Mouse (Mus musculus) lung, postnatal 0 days (tissue): ENCODE data around the gene Snn. TPM values are rescaled to one million over a fixed set of nuclear protein-coding genes. Genes with fewer than 3 reads are reported as not detected.

Experiments
- ATAC-seq: fragments of 200-750 bp; cut with Nextera tagmentation; 2 replicates; pipeline ENCODE4 v1.8.0; 2017; ENCODE audit warnings: moderate library complexity
- DNase-seq: peaks from one replicate; pipeline ENCODE4 v3.0.0-alpha.2; 2016; ENCODE audit warnings: low spot score
- H3K27ac ChIP-seq: fragments of 300-500 bp; sonication (generic); 2 replicates; pipeline ENCODE4 v1.5.1; 2014; ENCODE audit warnings: antibody characterized with exemption, mild to moderate bottlenecking, low read length, mixed read lengths
- H3K27me3 ChIP-seq: fragments of 300-500 bp; sonication (generic); replicated peaks from 2 replicates; pipeline ENCODE4 v1.6.1; 2014; ENCODE audit warnings: low read length, mixed read lengths; ENCODE audit not compliant: insufficient read depth
- H3K36me3 ChIP-seq: fragments of 300-500 bp; sonication (generic); 2 replicates; pipeline ENCODE4 v1.6.1; 2014; ENCODE audit warnings: low read length, mixed read lengths; ENCODE audit not compliant: insufficient read depth
- H3K4me1 ChIP-seq: fragments of 300-500 bp; sonication (generic); 2 replicates; pipeline ENCODE4 v1.6.1; 2014; ENCODE audit warnings: antibody characterized with exemption, low read depth, low read length, mixed read lengths; ENCODE audit not compliant: insufficient read depth
- H3K4me2 ChIP-seq: fragments of 300-500 bp; sonication (generic); replicated peaks from 2 replicates; pipeline ENCODE4 v1.6.1; 2014; ENCODE audit warnings: low read depth, mild to moderate bottlenecking, low read length, moderate library complexity, mixed read lengths
- H3K4me3 ChIP-seq: fragments of 300-500 bp; sonication (generic); 2 replicates; pipeline ENCODE4 v1.5.1; 2014; ENCODE audit warnings: low read depth, low read length
- H3K9ac ChIP-seq: fragments of 300-500 bp; sonication (generic); replicated peaks from 2 replicates; pipeline ENCODE4 v1.6.1; 2014; ENCODE audit warnings: low read depth, mild to moderate bottlenecking
- H3K9me3 ChIP-seq: fragments of 300-500 bp; sonication (generic); 2 replicates; pipeline ENCODE4 v1.6.1; 2016; ENCODE audit warnings: low read length, mixed read lengths
- CTCF ChIP-seq: IDR thresholded peaks from 2 replicates; pipeline ENCODE4 v1.5.1; 2016; ENCODE audit warnings: antibody characterized with exemption, mild to moderate bottlenecking
- EP300 ChIP-seq: IDR thresholded peaks from 2 replicates; pipeline ENCODE4 v1.6.1; 2016; ENCODE audit warnings: antibody characterized with exemption, mild to moderate bottlenecking, control low read depth
- WGBS: fragments of 180-500 bp; shearing (Covaris S2); extraction: QIAGEN DNeasy Blood & Tissue Kit; methylation state at CpG from one replicate; pipeline ENCODE4 v1.1.7; 2014; 5-methylcytosine and 5-hydroxymethylcytosine counted together
- polyA plus RNA-seq: library from polyadenylated mRNA; unstranded; fragments of >200 nt; fragmentation: Nextera tagmentation; extraction: Ambion mirVana; gene quantifications from 2 replicates; pipeline ENCODE4 v1.2.1, GENCODE M21; 2015

The Snn gene
- polyA plus RNA-seq, 1 experiment from 2014 or later: 41.1 TPM

DNA sequence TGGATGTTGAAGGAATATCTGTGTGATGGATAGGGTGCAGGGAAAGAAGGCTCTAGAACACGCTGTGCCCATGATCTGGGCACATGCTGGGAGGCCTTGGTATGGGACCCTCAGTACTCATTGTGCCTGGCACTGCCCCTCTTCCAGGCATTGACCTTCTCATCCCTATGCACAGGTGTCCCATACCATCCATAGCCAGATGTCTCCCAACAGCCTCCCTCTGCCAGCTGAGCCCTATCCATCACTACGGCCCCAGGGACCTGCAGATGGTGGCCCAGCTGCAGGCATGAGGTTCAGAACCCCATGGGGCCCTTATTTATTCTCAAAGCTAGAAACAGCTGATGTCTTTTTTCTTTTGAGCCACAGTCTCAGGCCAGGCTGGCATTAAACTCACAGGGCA lies 20.1 kb upstream of the Snn start:
- no peaks in the 10 kb centered on the region for H3K9me3 ChIP-seq
- H3K4me2 ChIP-seq: no peak overlapping the region
- ATAC-seq: no peak
- H3K9ac ChIP-seq: no peak overlapping the region
- 72% methylated on average over 2 of the region's 2 CpGs for WGBS
- no peaks in the 10 kb centered on the region for H3K4me1 ChIP-seq
- H3K27ac ChIP-seq: no peak overlapping the region
- no peaks in the 10 kb centered on the region for H3K36me3 ChIP-seq
- no peak overlapping the region for H3K4me3 ChIP-seq
- H3K27me3 ChIP-seq: no peaks in the 10 kb centered on the region
- TF ChIP-seq CTCF (no peak), EP300 (no peak)
- no peak for DNase-seq

DNA sequence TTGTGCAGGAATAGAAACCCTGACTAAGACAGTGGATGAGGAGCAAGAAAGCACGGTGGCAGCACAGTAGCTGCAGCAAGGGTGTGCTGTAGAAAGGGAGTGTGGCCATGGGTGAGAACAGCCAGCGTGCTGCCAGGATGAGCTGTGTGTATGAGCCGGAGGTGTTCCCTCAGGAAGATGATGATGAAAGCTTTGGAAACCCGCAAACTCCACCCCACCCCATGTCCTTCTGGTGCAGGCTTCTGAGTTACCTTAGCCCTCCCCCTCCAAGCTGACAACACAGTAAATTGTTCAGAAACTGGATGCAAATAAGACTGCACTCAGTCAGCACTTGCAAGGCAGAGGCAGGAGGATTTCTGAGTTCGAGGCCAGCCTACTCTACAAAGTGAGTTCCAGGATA lies 17.5 kb upstream of the Snn start:
- no peak for DNase-seq
- Histone ChIP-seq H3K9me3 (no peaks in the 10 kb centered on the region), H3K27me3 (no peaks in the 10 kb centered on the region), H3K9ac (no peak overlapping the region), H3K4me1 (no peaks in the 10 kb centered on the region), H3K4me3 (no peak overlapping the region), H3K36me3 (no peaks in the 10 kb centered on the region), H3K4me2 (no peak overlapping the region), H3K27ac (no peak overlapping the region)
- no peak for TF ChIP-seq EP300
- TF ChIP-seq CTCF: no peak
- no peak for ATAC-seq
- 80% methylated on average over 5 of the region's 5 CpGs for WGBS

DNA sequence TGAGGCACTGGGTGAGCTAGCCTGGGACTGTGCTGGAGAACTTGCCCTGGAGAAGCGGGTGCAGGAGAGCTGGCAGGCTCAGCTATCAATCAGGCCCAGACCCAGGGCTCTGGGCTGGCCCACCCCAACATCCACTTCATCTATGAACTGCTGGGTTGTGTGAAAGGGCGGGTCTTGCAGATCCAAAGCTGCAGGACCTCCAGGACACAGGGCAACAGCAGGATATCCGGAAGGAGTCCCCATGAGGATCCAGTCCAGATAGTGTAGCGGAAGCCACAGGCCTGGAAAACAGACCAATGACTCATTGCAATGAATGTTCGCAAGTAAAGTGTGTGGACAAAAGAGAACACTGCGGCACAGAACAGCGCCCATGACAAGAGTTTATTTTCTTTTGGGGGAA lies 14.3 kb upstream of the Snn start:
- 42% methylated on average over 7 of the region's 7 CpGs for WGBS
- H3K4me1 ChIP-seq: no peaks in the 10 kb centered on the region
- H3K4me2 ChIP-seq: no peak overlapping the region
- no peaks in the 10 kb centered on the region for H3K36me3 ChIP-seq
- H3K4me3 ChIP-seq: no peak overlapping the region
- H3K9ac ChIP-seq: no peak overlapping the region
- H3K27me3 ChIP-seq: no peaks in the 10 kb centered on the region
- peak overlapping the region; percentile 68 for H3K27ac ChIP-seq
- ATAC-seq (peak; percentile 88), DNase-seq (peak; percentile 63)
- no peak for TF ChIP-seq CTCF
- TF ChIP-seq EP300: peak; percentile 51; the same call in 1 of the 2 replicates
- no peaks in the 10 kb centered on the region for H3K9me3 ChIP-seq

DNA sequence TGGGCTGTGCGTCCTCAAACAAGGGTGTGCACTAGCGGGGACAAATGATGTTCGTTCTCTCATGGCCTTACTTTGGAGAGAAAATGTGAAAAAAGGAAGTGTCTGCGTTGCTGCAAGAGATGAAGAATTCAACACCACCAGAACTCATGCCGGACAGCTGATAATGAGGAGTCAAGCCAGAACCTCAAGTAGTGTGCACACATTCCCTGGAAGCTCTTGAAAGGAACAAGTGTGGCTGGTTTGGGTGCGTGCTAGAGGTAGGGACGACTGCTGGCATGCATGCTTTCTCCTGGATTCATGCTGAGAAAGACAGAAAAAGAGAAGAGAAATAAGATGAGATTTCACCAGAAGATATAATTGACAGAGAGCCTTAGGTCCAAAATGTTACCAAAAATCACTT lies 13.6 kb upstream of the Snn start:
- TF ChIP-seq EP300 (0 out of 2 replicates have a peak, but pooled peaks have one; percentile 42), CTCF (no peak)
- H3K27me3 ChIP-seq: no peaks in the 10 kb centered on the region
- no peak overlapping the region for H3K4me3 ChIP-seq
- ATAC-seq: peak; percentile 94
- no peak overlapping the region; the same call in 1 of the 2 replicates for H3K4me2 ChIP-seq
- H3K36me3 ChIP-seq: no peaks in the 10 kb centered on the region
- H3K9me3 ChIP-seq: no peaks in the 10 kb centered on the region
- H3K9ac ChIP-seq: no peak overlapping the region
- 47% methylated on average over 7 of the region's 7 CpGs for WGBS
- peak overlapping the region; percentile 68 for H3K27ac ChIP-seq
- H3K4me1 ChIP-seq: no peaks in the 10 kb centered on the region
- peak; percentile 76 for DNase-seq

DNA sequence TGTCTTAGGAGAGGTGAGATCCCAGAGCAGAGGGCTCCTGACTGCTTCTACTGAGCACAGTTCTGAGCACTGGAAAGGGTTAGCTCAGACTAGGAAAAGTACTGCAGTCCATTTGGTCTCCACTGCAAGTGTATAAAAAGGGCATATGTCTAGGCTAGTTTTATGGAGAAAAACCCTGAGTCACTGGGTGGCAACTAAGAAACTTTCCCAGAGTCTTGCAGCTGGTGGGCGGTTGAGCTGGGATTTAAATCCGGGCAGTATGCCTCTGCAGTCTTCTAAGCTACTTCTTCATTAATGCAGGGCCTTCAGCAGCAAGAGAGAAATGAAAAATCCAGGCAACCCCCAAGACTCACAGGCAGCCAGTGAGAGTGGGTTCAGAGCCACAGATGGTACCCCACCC lies 10.5 kb upstream of the Snn start:
- Histone ChIP-seq H3K4me2 (no peak overlapping the region), H3K4me3 (no peak overlapping the region), H3K36me3 (no peaks in the 10 kb centered on the region), H3K4me1 (no peaks in the 10 kb centered on the region), H3K27ac (no peak overlapping the region), H3K9ac (no peak overlapping the region), H3K9me3 (no peaks in the 10 kb centered on the region), H3K27me3 (no peaks in the 10 kb centered on the region)
- 91% methylated on average over 2 of the region's 2 CpGs for WGBS
- no peak for ATAC-seq
- TF ChIP-seq EP300 (no peak), CTCF (no peak)
- no peak for DNase-seq

DNA sequence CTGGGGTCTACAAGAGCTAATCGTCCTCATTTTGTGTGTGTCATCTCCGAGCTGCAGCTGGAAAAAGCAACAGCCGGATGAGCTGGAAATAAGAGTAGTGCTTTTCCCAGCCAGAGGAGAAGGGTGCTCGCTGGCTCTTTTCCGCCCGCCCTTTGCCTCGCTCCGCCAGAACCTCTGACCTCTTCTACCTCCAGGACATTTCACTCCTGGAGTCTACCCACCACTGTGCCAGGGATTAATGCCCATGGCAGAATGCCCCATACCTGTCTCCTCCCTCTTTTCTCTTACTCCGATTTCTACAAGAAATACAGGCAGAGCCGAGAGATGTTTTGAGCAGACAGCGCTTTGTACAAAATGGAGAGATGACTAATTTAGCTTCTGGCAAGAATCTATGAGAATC lies 9.6 kb upstream of the Snn start:
- 89% methylated on average over 11 of the region's 11 CpGs for WGBS
- no peak for DNase-seq

DNA sequence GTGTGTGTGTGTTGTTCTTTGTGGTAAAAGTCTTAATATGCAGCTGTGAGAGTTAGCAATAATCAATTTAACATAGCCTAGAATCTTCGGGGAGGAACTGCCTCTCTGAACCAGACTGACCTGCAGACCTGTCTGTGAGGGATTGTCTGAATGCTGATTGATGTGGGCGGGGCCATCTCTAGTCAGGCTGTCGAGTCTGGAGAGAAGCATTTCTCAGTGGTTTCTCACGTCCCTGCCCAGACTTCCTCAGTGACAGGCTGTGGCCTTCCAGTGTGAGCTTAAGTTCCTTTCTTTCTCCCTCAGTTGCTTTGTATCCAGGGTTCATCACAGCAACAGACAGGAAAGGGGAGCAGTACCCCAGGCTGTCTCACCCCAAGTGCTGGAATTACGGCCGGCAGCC lies 6.3 kb upstream of the Snn start:
- Histone ChIP-seq H3K27ac (no peak overlapping the region), H3K9me3 (no peaks in the 10 kb centered on the region), H3K36me3 (no peaks in the 10 kb centered on the region), H3K4me2 (no peak overlapping the region), H3K9ac (no peak overlapping the region), H3K4me3 (no peak overlapping the region), H3K4me1 (no peaks in the 10 kb centered on the region), H3K27me3 (no peaks in the 10 kb centered on the region)
- TF ChIP-seq EP300 (no peak), CTCF (no peak)
- ATAC-seq (no peak), DNase-seq (no peak)
- 60% methylated on average over 6 of the region's 6 CpGs for WGBS

More for the DNA sequence above, 9.6 kb upstream of the Snn start:
- Histone ChIP-seq H3K4me3 (no peak overlapping the region), H3K9me3 (no peaks in the 10 kb centered on the region), H3K9ac (no peak overlapping the region), H3K27me3 (no peaks in the 10 kb centered on the region), H3K36me3 (no peaks in the 10 kb centered on the region), H3K27ac (no peak overlapping the region), H3K4me2 (no peak overlapping the region), H3K4me1 (no peaks in the 10 kb centered on the region)
- ATAC-seq: no peak
- no peak for TF ChIP-seq EP300
- TF ChIP-seq CTCF: no peak
